8 mouse cellular contexts compared by ENCODE assay signal in genomic region chr8:119343606-119344005, GRCm38 (mm10). TPM values are rescaled to one million over a fixed set of nuclear protein-coding genes. Genes with fewer than 3 reads are reported as not detected.
DNase-seq lines count a peak whose midpoint lies in the region; ATAC-seq and TF ChIP-seq lines count a peak whose summit lies in the region.

No protein-coding gene starts in this region.

- no peak for DNase-seq in heart, adult 18-20 months
- DNase-seq in G1E (ENCODE audit: low spot score): no peak
- DNase-seq in heart, postnatal 0 days (ENCODE audit: low spot score): no peak
- no peak for DNase-seq in midbrain, embryonic 11.5 days (ENCODE audit: low spot score, missing footprints)
- DNase-seq in thymus, postnatal 14 days: no peak
- no peak for DNase-seq in gastrocnemius, postnatal 10 days
- no peak for DNase-seq in layer of hippocampus, postnatal 25 days (ENCODE audit: extremely low spot score in 1 of 2, low spot score in 1 of 2)

- no peaks in the 10 kb centered on the region for H3K27me3 ChIP-seq in heart, embryonic 15.5 days
- H3K27me3 ChIP-seq in G1E (ENCODE audit: insufficient read depth, low read length): no peaks in the 10 kb centered on the region
- H3K27me3 ChIP-seq in heart, postnatal 0 days (ENCODE audit: control insufficient read depth, insufficient read depth, low read length): no peaks in the 10 kb centered on the region
- H3K27me3 ChIP-seq in midbrain, embryonic 11.5 days (ENCODE audit: control insufficient read depth, insufficient read depth, low read length): no peaks in the 10 kb centered on the region

- peaks cover 23% of the 10 kb centered on the region for H3K36me3 ChIP-seq in heart, embryonic 15.5 days
- peaks cover 27% of the 10 kb centered on the region for H3K36me3 ChIP-seq in G1E (replicated peaks)
- peaks cover 23% of the 10 kb centered on the region for H3K36me3 ChIP-seq in heart, postnatal 0 days (replicated peaks; ENCODE audit: control insufficient read depth, insufficient read depth, low read length)
- peaks cover 11% of the 10 kb centered on the region; the same call in 1 of the 2 replicates for H3K36me3 ChIP-seq in midbrain, embryonic 11.5 days (ENCODE audit: control insufficient read depth, insufficient read depth, low read length)

- peak overlapping the region; percentile 89 for H3K4me3 ChIP-seq in heart, embryonic 15.5 days
- H3K4me3 ChIP-seq in G1E (ENCODE audit: low read depth, low read length): peak overlapping the region; percentile 99; the same call in 1 of the 2 replicates
- H3K4me3 ChIP-seq in heart, postnatal 0 days (ENCODE audit: low read depth, low read length): peak overlapping the region; percentile 93; the same call in 1 of the 2 replicates
- H3K4me3 ChIP-seq in midbrain, embryonic 11.5 days (ENCODE audit: low read depth, low read length): peak overlapping the region; percentile 93; the same call in 1 of the 2 replicates

- H3K4me2 ChIP-seq in heart, embryonic 15.5 days: peak overlapping the region; percentile 52; the same call in 1 of the 2 replicates
- peak overlapping the region; percentile 96 for H3K4me2 ChIP-seq in heart, postnatal 0 days (ENCODE audit: low read depth, low read length)
- H3K4me2 ChIP-seq in midbrain, embryonic 11.5 days: peak overlapping the region; percentile 34; the same call in 1 of the 2 replicates

- no peak for TF ChIP-seq CTCF in G1E (IDR thresholded peaks at IDR 0.05; ENCODE audit: low read depth, low read length)
- no peak for TF ChIP-seq CTCF in heart, postnatal 0 days (IDR thresholded peaks at IDR 0.05; ENCODE audit: low read depth)

- no peak for ATAC-seq in heart, embryonic 15.5 days (replicated peaks; ENCODE audit: insufficient number of reproducible peaks, insufficient read depth, low FRiP score, low read depth)
- no peak for ATAC-seq in G1E (ENCODE audit: extremely low read depth, insufficient number of reproducible peaks, low FRiP score, poor library complexity, severe bottlenecking)
- no peak for ATAC-seq in heart, postnatal 0 days (ENCODE audit: insufficient read depth, low read depth)
- ATAC-seq in midbrain, embryonic 11.5 days (ENCODE audit: low FRiP score): no peak; the same call in 1 of the 2 replicates

- TF ChIP-seq EP300 in heart, postnatal 0 days (IDR thresholded peaks at IDR 0.05; ENCODE audit: low read depth): no peak

- WGBS in heart, embryonic 15.5 days: 82% methylated on average over 3 of the region's 3 CpGs
- 82% methylated on average over 3 of the region's 3 CpGs for WGBS in heart, postnatal 0 days
- 77% methylated on average over 3 of the region's 3 CpGs for WGBS in midbrain, embryonic 11.5 days

- H3K9me3 ChIP-seq in heart, embryonic 15.5 days (replicated peaks): no peaks in the 10 kb centered on the region
- 0 out of 2 replicates have a peak, but pooled peaks cover 1% of the 10 kb centered on the region for H3K9me3 ChIP-seq in G1E (replicated peaks)
- 0 out of 2 replicates have a peak, but pooled peaks cover 3% of the 10 kb centered on the region for H3K9me3 ChIP-seq in heart, postnatal 0 days (replicated peaks; ENCODE audit: control insufficient read depth, low read length)
- H3K9me3 ChIP-seq in midbrain, embryonic 11.5 days (ENCODE audit: control insufficient read depth, low read length): no peaks in the 10 kb centered on the region

- no peak overlapping the region for H3K9ac ChIP-seq in heart, embryonic 15.5 days
- H3K9ac ChIP-seq in heart, postnatal 0 days (replicated peaks; ENCODE audit: low read depth, low read length): no peak overlapping the region
- H3K9ac ChIP-seq in midbrain, embryonic 11.5 days (ENCODE audit: low read length): no peak overlapping the region

- H3K27ac ChIP-seq in heart, embryonic 15.5 days: no peak overlapping the region
- H3K27ac ChIP-seq in heart, postnatal 0 days (ENCODE audit: low read depth): no peak overlapping the region
- H3K27ac ChIP-seq in midbrain, embryonic 11.5 days (ENCODE audit: low read depth, low read length): no peak overlapping the region

- peaks cover 7% of the 10 kb centered on the region for H3K4me1 ChIP-seq in heart, embryonic 15.5 days (replicated peaks)
- peaks cover 24% of the 10 kb centered on the region for H3K4me1 ChIP-seq in G1E (ENCODE audit: insufficient read depth, low read depth, low read length)
- H3K4me1 ChIP-seq in heart, postnatal 0 days (ENCODE audit: control insufficient read depth, insufficient read depth): peaks cover 7% of the 10 kb centered on the region; the same call in 1 of the 2 replicates
- peaks cover 5% of the 10 kb centered on the region for H3K4me1 ChIP-seq in midbrain, embryonic 11.5 days (ENCODE audit: control insufficient read depth, insufficient read depth, low read length)

RNA-seq across cellular contexts. Expression of gene Hsbp1, which starts 0.7 kb away (rescaled TPM):
- 286 and 306 TPM in 2 replicates for polyA plus RNA-seq in heart, embryonic 15.5 days (2015; fragmentation: Nextera tagmentation; extraction: Ambion mirVana)
- 100 to 1,000 TPM; 138 to 149 TPM for total RNA-seq in heart, adult 18-20 months (2021)
- total RNA-seq in G1E (2014; fragmentation: Nextera tagmentation): 191 and 220 TPM in 2 replicates
- total RNA-seq in G1E (2017): 92.1 and 104 TPM in 2 replicates
- 50.6 and 60.5 TPM in 2 replicates for polyA plus RNA-seq in G1E (2012)
- 131 and 134 TPM in 2 replicates for total RNA-seq in heart, postnatal 0 days (2014; rRNA removed; ENCODE audit: low replicate concordance)
- 328 and 340 TPM in 2 replicates for polyA plus RNA-seq in heart, postnatal 0 days (2015; fragmentation: Nextera tagmentation; extraction: Ambion mirVana)
- 370 and 374 TPM in 2 replicates for polyA plus RNA-seq in midbrain, embryonic 11.5 days (2014; fragmentation: Nextera tagmentation; extraction: Ambion mirVana)
- total RNA-seq in gastrocnemius, postnatal 10 days (2021): 100 to 1,000 TPM; 176 to 187 TPM
- 100 to 1,000 TPM; 364 to 405 TPM for total RNA-seq in layer of hippocampus, postnatal 25 days (2021)

RNA-seq across cellular contexts. Expression of gene Mlycd, which starts 51.1 kb away (rescaled TPM):
- 19.1 and 21.1 TPM in 2 replicates for polyA plus RNA-seq in heart, embryonic 15.5 days (2015; fragmentation: Nextera tagmentation; extraction: Ambion mirVana)
- 100 to 1,000 TPM; 117 to 120 TPM for total RNA-seq in heart, adult 18-20 months (2021)
- total RNA-seq in G1E (2014; fragmentation: Nextera tagmentation) (4.1 and 7.7 TPM in 2 replicates), G1E (2017) (10.5 and 14.8 TPM in 2 replicates)
- 16.7 and 20.1 TPM in 2 replicates for polyA plus RNA-seq in G1E (2012)
- 72.2 and 109 TPM in 2 replicates for total RNA-seq in heart, postnatal 0 days (2014; rRNA removed; ENCODE audit: low replicate concordance)
- polyA plus RNA-seq in heart, postnatal 0 days (2015; fragmentation: Nextera tagmentation; extraction: Ambion mirVana): 75.1 and 77.5 TPM in 2 replicates
- polyA plus RNA-seq in midbrain, embryonic 11.5 days (2014; fragmentation: Nextera tagmentation; extraction: Ambion mirVana): 11.3 and 11.6 TPM in 2 replicates
- 10 to 100 TPM; 66.8 to 67.5 TPM for total RNA-seq in gastrocnemius, postnatal 10 days (2021)
- 10 to 100 TPM; 28.7 to 30.0 TPM for total RNA-seq in layer of hippocampus, postnatal 25 days (2021)

Comparison
In these comparisons a context has a peak if more than half of its experiments do, and no peak if none do; other contexts are left out.
1. H3K4me2 ChIP-seq: peak in every context shown above with its lines; median percentile 96 in heart, postnatal 0 days; 52 in heart, embryonic 15.5 days; 34 in midbrain, embryonic 11.5 days.